Mouse (Mus musculus): ENCODE measurements around the gene Ptpn5.

DNA sequence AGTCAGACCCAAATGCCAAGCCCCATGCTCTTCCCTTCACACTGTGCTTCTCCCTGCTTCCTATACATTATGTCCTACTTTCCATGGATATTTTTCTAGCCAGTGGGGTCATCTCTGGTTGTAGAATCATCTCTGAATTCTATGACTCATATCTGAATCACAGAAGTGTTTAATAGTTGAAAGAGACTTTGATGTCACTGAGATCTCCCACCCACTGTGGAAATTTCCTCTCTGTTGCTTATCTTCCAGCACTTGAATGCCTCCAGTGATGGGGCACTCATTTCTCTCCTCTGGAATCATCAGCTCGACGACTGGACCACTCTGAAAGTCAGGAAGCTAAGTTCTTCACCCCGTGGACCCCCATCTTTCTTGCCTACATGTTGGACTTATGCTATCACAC lies 22.4 kb downstream of the Ptpn5 start:
- TF ChIP-seq POLR2A (IDR thresholded peaks at IDR 0.05; ENCODE audit: insufficient read depth, low read depth, low read length) (no peak), CTCF (IDR thresholded peaks at IDR 0.05) (no peak)
